Mouse (Mus musculus) CD8-positive naive resting alpha-beta T cell, adult 2 months (primary cell): ENCODE measurements at regions not wholly inside any gene's neighbourhood (a gene's known extent, or its start where the extent isn't known, plus 50 kb on each side); places are given as distances from the start of the nearest gene placed in this dataset.
A peak's percentile ranks its signal among the peaks of the same experiment; 100 is the strongest.

Experiments
- DNase-seq, 2 experiments: peaks; one replicate each; pipeline ENCODE4 v3.0.0; 2022; ENCODE audit warnings: low read depth in 2 of 2, low spot score in 2 of 2

DNA sequence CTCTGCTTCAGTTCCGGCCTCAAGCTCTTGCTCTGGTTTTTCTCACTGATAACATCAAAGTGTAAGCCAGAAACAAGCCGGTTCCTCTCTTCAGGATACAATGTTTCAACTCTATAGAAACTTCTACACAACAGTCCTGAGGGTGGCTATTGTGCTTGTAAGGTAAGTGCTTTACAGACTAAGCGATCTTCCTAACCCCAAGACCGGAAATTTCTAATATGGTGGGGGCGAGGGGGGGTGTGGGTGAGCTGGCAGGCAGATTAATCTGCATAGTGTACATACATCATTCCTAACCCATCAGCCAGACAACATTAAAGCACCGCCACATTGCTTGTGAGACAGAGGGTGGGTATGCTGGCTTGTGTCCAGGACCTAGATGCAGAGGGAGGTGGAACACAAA is 200.8 kb downstream of the Uaca start:
- DNase-seq = no peak

DNA sequence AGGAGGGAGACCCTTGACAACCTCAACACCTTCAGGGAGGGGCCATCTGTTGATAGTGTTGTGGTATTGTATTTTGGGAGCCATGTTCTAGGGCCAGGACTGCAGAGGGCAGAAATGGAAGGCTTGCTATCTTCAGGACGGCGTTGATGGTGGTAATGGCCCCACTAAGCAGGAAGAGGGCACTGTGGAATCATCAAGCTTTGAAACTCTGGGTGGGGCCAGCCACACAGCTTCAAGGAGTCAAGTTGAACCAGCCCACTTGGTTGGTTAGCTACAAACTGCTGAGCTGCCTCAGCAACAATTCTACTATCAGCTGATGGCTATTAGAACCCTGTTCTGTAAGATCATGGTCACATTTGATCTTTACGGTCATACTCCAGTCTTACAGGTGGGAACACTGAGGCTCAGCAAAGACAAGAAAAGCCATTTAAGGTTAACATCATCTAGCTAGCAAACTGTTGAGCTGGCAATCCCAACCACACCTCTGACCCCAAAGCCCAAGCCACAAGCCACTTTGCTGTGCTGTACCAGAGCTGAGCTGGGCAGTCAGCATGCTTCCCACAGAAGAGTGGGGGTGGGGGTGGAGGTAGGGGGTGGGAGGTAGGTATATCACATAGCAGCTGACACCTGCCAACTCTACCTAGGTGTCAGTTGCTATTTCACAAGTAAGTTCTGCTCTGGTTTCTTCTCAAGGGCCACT is 203.9 kb downstream of the Uaca start:
- DNase-seq = peak; percentile 56 to 68

GRCm38 (mm10) chr9:60999001-60999529 is 204.7 kb downstream of the Uaca start:
- peak; percentile 68 to 78 for DNase-seq

GRCm38 (mm10) chr9:61000232-61000631 is 205.9 kb downstream of the Uaca start:
- no peak for DNase-seq

DNA sequence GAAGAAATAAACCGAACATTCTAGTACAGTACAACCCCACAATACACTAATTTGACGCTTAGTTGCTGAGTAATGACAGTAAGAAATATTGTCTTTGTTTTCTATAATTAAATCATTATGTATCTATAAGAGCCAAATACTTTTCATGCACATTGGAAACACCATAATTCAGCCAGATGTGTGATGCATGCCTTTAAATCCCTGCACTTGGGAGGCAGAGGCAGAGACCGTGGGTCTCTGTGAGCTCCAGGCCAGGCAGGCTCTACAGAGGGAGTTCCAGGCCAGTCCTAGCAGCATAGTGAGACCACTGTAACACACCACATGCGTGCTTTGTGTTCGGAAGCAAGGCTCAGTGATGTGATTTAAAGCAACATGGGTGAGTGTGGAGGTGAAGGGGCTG is 208.2 kb downstream of the Uaca start:
- no peak for DNase-seq

GRCm38 (mm10) chr9:61008446-61008845 is 214.1 kb downstream of the Uaca start:
- no peak for DNase-seq

DNA sequence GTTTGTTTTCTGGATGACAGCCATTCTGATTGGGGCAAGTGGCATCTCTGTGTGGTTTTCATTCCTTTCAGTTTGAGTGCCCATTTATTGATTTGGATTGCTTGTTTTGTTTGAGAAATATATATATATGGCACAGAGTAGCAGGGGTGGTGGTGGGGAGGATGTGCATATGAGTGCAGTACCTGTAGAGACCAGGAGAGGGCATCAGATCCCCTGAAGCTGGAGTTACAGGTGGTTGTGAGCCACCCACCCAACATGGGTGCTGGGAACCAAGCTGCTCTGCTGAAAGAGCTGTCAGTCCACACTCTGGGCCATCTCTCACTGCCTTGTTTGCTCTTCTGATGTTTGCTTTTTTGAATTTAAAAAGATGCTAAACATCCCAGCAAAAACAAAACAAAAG is 216.7 kb downstream of the Uaca start:
- DNase-seq = no peak

DNA sequence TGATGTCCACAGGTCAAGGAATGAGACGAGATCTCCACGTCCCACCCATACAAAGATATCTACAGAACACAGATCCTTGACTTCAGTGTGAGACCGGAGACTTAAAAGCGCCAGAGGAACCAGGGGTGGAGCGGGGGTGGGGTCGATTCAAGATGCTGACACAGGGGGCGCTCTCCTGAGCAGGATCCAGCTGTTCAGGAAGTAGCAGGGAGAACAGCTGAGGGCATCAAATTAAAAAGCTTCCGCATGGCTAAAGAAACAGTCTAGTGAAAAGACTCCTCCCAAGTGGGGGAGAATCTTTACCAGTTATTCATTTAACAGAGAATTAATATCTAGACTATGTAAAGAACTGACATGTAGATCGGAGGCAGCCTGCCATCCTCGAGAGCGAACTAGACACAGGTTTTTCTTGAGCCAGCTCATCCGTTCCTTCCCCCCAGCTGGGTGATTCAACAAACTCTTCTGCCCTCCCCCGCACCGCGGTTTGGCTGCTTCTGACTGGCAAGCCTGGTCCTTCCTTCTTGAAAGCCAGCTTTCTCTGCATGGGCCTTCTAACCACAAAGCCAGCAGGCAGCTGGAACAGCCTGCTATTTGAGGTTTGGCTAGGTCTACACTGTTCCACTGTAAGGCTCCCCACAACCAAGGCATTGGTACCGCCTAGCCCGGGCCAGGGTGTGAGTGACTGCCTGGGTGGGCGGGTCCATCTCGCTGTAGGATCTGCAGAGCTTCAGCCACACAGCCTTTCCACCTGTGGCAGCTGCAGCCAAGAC is 218.6 kb downstream of the Uaca start:
- peak; percentile 58 to 72 for DNase-seq

DNA sequence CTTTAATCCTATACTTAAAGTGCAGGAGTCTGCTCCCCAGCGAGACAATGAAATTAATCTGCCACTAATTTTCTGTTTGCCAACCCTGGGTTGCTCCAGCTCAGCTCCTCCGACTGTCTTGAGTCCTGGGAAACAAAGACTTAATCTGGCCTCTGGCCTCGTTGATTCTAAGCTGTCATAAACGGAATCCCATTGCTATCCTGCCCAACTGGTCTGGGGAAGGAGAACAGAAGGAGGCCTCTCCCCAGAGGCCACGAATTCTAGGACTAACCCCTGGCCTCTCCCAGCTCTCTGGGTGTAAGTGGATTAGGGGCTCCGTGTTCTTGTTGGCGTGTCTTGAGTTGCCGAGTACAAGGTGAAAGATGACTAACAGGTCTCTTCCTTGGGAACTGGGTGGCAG is 219.8 kb downstream of the Uaca start:
- DNase-seq = no peak

GRCm38 (mm10) chr9:61015374-61015890 is 221.1 kb downstream of the Uaca start:
- DNase-seq = no peak

DNA sequence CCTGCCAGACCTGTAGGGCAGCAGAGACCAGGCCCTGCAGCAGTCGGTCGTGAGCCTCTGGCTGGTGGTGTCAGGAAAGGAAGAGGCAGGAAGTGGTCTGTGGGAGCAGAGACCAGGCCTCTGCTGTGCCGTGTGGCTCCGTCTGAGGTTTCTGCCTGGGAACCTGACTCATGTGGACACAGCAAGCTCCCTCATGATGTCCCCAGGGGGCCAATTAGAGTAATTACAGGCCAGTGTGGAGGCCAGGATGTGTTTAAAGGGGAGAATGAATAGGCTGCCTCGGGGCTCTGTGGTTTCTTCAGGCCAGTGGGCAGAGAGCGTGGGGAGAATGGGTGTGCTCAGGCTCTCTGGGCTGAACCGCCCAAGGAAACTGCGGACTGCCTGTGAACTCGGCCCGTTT is 222.3 kb downstream of the Uaca start:
- DNase-seq = peak in 1 of 2 experiments; percentile 32

DNA sequence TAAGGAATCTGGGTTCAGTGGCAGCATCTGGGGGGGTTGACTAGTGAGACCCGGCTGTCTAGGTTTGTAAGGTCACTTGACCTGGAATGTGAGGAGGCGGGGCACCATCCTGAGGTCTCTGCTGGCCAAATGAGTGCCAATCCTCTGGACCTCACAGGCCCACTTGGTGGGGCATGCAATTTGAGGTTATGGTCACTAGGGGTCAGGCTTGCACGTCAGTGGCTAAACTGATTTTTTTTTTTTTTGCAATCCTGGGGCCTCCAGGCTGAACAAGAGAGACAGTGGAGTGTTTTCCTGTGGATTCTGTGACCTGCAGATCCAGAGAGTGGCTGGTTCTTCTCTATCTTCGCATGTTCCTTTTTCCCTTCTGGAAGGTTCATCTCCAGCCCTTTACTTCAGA is 225.6 kb downstream of the Uaca start:
- no peak for DNase-seq

DNA sequence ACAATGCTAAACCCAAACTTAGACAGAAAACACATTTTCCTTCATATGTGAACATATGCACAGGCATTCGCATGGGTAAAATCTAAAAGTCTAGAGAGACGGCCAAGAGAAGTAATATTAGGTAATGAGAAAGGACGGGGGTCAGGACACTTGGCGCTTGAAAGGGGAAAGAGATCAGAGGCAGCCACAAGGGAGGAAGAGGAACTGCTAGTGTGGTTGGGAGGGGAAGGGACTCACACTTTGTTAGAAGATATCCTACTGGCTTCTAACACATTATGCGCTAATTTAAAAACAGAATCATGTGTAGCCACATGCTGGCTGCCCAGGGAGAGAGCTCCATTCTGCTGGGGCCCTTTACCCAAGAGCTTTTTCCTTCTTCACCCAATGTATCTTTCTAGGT is 227.5 kb downstream of the Uaca start:
- no peak for DNase-seq

- no peak for DNase-seq
Measured at GRCm38 (mm10) chr9:61022371-61023026, 228.2 kb downstream of the Uaca start.

DNA sequence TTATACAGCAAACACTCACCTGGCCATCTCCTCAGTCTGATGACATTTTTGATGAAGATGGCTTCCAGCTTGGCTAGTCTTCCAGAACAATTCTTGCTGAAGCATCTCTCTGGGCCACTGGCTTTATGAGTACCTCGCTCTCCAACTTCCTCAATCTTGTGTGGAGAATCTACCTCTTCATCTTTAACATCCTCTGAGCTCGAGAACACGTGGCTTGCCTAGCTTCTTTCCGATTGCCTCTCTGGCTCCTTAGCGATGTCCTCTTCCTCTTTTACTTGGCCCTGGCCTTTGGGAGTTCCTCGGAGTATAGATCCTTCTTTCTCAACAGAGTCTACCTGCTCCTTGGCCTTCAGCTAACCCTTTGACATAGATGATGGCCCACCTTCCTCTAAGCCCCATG is 231.0 kb downstream of the Uaca start:
- DNase-seq = no peak

DNA sequence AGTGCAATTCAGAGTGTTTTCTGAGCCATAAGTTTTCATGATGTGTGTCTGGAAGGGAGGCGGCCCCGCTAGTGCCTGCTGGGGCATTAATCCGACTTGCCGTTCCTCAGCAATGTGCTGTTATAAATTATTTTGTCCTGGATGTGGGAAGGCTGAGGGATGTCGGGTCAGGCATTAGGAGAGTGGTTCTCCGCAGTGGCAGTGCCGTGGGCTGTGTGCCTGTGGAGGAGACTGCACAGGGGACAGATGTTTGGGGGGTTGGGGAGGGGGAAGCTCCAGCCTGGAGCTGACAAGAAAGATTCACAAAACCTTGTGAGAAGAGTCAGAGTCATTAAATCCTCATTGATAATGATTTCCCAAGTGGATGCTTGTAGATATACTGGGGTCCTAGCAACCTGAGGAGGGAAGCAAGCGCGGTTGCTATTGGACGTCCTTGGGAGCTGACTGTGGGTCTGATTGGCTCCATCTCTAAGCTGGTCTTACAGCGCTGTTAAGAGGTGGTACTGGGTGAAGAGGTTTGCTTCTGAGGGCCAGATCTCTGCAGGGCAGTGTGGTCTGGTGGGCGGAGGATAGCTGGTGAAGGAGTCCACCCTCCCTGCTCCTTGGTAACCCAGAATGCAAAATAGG is 234.5 kb downstream of the Uaca start:
- DNase-seq = no peak

DNA sequence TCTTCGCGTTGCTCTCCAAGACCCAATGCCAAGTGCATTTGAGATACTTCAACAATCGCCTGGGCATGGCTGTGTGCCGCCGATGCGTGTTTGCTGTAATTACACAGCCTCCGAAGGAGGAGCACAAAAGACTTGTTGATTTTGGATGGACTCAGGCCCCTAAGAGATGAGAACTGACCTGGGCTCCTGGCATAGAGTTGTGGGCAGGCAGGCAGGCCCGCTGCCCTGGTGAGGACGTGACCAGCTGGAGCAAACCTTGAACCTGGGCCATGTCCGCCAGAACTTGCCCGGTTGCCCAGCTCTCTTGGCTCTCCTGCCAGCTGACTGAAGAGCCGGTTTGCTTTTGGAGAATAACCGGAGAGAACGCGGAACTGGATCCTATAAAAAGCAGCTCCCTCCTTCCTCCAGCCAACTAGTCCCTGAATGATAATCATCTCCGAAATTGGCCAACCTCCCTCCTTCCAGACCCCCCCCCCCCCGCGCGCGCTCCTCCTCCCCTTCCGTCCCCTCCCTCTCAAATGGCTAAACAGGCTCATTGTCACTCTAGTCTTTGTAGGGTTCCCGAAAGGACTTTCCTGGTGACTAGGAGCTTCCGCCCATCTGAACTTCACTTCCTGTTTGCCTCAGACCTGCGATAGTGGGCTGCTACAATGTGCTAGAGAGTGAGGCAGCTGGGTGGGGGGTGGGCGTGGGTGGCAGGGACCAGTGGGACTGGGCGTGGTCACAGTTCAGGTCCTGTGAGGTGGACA is 237.5 kb downstream of the Uaca start:
- no peak for DNase-seq

DNA sequence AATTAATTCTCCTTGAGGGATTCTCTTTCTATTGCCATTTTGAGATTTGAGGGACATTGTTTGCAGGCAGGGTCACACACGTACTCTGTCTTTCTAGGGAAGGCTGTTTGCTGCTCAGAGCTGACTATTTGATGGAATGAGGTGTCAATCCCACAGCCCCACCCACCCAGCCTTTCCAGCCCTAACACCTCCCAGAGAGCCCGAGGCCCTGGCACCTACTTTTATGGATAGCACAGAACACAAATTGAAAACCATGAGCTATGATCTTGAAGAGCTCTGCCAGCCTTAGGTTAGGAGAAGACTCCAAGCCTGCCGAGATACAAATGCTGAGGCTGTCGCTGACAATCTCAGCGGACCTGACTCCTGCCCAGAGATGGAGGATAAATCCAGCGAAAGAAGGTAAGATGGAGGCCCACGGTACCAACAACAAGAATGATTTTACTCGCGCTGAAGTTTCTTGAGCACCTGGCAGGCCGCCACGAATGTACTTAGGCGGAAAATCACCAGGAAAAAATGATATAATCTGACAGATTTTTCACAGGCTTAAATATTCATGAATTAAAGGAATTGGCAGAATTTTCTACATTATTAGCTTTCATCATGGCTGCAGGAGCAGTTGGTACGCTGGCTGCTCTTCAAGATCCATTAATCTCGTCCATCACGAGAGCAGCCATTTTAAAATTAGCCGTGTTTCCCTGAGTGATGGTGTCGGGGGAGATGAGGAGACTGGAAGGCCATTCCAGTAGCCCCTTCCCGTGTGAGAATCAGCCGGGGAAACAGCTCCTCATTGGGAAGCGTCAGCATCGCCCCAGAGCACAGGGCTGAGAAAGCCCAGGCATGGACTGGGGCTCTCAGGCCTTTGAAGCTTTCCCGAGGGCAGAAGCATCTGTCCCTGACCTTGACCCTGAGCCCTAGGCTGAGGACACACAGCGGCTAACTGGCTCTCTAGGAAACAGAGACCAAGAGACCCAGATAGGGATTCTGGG is 238.4 kb downstream of the Uaca start:
- no peak for DNase-seq

DNA sequence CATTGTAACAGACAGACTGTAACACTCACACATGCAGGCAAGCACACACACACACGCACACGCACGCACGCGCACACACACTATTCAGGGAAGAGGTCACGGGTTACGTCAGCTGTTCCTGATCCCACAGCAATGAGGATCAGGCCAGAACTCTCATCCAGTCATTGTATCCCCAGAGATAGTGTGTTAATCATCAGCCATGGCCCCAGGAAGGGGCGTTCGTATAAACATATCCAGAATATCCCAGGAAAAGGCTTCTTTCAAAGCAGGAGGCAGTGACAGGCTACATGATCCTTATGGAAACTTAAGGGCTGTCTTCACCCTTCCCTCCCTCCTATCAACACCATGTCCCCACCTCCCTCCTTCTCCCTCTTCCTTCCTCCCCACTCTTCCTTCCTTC is 239.3 kb downstream of the Uaca start:
- DNase-seq = no peak
